Mouse (Mus musculus): ENCODE data around the gene Usp29. TPM values are rescaled to one million over a fixed set of nuclear protein-coding genes. Genes with fewer than 3 reads are reported as not detected.

Gene Usp29
- polyA plus RNA-seq (2016; fragmentation: Nextera tagmentation; extraction: Ambion mirVana), result 7.8 and 10.0 TPM in 2 replicates

DNA sequence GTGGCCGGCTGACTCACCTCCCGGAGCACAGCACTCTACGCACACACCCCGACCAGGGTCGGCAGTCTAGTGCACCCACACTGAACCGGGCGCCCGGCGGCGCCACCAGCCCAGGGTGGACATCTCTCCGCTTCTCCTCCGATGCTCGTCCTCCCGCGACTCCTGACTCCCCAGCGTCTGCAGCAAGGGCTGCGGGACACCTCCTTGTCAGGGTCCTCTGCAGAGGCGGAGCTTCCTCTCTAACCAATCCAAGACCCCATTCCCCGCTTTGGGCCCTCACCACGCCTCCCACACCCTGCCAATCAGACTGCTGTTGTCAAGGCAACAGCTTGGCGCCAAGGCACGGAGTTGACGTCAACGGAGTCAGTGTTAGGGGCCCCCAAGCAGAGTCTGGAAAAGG, at the start of gene Usp29, which contains the start of gene Peg3:
Usp29 (plus strand) TSS at position 338 of the 400 bp plus-strand sequence.
Peg3 (minus strand) TSS at position 191 of the 400 bp plus-strand sequence.
- H3K4me3 ChIP-seq, result peak within 1 kb of the TSS; percentile 62
- peaks cover 7% of the 10 kb centered on the region; the same call in 1 of the 2 replicates for H3K4me1 ChIP-seq (replicated peaks)
- no peaks in the 10 kb centered on the region for H3K27me3 ChIP-seq (ENCODE audit: insufficient read depth, poor library complexity, severe bottlenecking)
- peak; percentile 90 for DNase-seq (ENCODE audit: low spot score)
- H3K36me3 ChIP-seq, result peaks cover 5% of the 10 kb centered on the region
- H3K9me3 ChIP-seq, result peaks cover 42% of the 10 kb centered on the region
- H3K27ac ChIP-seq, result peak within 1 kb of the TSS; percentile 90
- 41% methylated on average over 24 of the region's 24 CpGs for WGBS

DNA sequence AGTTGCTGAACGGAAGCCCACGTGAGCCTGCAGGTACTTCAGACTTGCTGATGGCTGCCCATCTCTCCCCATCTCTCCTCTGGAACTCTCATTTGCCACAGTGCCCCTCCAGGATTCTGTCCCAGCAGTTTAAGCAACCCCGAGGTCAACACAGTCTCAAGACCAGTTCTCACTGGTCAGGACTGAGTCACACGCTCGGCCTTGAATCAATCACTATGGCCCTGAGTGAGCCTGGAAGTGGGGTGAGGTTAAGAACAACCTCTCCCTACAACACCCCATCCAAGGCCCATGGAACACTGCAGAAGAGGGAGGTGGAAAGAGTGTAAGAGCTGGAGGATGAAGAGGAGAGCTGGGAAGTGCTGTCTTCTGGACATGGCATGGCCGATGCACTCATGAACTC, 44.9 kb upstream of the Usp29 start:
- H3K4me3 ChIP-seq, result no peak overlapping the region
- H3K27ac ChIP-seq, result no peak overlapping the region
- WGBS, result 88% methylated on average over 6 of the region's 6 CpGs
- no peaks in the 10 kb centered on the region for H3K4me1 ChIP-seq (replicated peaks)
- DNase-seq (ENCODE audit: low spot score), result no peak
- no peaks in the 10 kb centered on the region for H3K36me3 ChIP-seq
- H3K27me3 ChIP-seq (ENCODE audit: insufficient read depth, poor library complexity, severe bottlenecking), result no peaks in the 10 kb centered on the region
- no peaks in the 10 kb centered on the region for H3K9me3 ChIP-seq

DNA sequence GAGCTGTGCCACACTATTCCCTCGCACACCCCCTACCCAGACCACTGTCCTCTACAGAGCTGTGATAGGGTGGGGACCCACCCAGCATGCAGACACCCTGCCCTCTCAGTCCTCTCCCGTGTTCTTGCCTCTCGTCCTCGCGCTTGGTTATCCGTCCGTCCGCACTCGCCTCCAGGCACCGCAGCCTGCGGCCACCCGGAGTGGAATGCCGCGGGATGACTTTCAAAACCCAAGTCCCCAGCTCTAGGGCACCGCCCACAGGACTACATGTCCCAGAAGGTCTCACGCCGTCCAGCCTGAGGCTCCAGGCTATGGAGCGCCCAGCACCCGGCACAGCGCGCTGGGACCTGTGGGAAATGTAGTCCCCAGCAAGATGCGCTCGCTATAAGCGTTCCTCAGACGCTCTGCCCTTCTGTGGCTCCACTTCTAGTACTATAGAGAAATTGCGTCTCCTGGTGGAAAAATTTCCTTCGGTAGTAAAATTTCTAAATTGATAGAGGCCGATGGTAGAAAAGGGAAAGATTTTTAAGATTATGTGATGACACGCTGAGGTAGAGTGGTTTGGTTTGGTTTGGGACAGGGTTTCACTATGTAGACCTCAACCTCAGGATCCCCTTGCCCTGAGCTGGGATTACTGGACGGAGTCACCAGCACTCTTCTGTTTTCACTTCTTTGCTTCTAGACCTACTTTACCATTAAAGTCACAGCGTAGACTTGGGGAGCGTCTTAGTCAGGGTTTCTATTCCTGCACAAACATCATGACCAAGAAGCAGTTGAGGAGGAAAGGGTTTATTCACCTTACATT, 33.9 kb upstream of the Usp29 start, which contains the start of gene Zim1:
Zim1 (minus strand) TSS at position 210 of the 805 bp plus-strand sequence.
- peak; percentile 92 for DNase-seq (ENCODE audit: low spot score)
- Histone ChIP-seq H3K9me3 (0 out of 2 replicates have a peak, but pooled peaks cover 2% of the 10 kb centered on the region), H3K27me3 (ENCODE audit: insufficient read depth, poor library complexity, severe bottlenecking) (0 out of 2 replicates have a peak, but pooled peaks cover 3% of the 10 kb centered on the region), H3K27ac (peak within 1 kb of the TSS; percentile 64; the same call in 1 of the 2 replicates), H3K4me3 (peak within 1 kb of the TSS; percentile 58), H3K4me1 (replicated peaks) (peaks cover 3% of the 10 kb centered on the region; the same call in 1 of the 2 replicates), H3K36me3 (no peaks in the 10 kb centered on the region)
- 11% methylated on average over 32 of the region's 32 CpGs for WGBS

DNA sequence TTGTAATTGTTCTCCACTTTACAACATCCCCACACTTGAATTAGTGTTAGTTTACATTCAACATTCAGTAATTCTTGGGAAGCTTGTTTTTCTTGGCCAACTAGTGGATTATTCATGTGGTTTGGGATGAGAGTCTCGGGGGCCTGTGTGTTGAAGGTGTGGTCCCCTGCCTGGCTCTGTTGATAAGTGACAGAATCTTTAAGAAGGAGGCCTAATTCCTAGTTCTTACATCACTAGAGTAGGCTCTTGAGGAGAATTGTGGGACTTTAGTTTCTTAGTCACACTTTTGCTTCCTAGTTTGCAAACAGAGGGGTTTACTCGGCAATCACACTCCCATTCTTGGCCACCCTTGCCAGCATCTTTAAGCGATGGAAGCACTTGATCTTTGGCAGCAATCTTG, 31.1 kb upstream of the Usp29 start:
- Histone ChIP-seq H3K4me3 (no peak overlapping the region), H3K9me3 (0 out of 2 replicates have a peak, but pooled peaks cover 2% of the 10 kb centered on the region), H3K4me1 (replicated peaks) (peaks cover 3% of the 10 kb centered on the region; the same call in 1 of the 2 replicates), H3K36me3 (0 out of 2 replicates have a peak, but pooled peaks cover 11% of the 10 kb centered on the region), H3K27ac (no peak overlapping the region), H3K27me3 (ENCODE audit: insufficient read depth, poor library complexity, severe bottlenecking) (0 out of 2 replicates have a peak, but pooled peaks cover 3% of the 10 kb centered on the region)
- no peak for DNase-seq (ENCODE audit: low spot score)
- 85% methylated on average over 3 of the region's 3 CpGs for WGBS

DNA sequence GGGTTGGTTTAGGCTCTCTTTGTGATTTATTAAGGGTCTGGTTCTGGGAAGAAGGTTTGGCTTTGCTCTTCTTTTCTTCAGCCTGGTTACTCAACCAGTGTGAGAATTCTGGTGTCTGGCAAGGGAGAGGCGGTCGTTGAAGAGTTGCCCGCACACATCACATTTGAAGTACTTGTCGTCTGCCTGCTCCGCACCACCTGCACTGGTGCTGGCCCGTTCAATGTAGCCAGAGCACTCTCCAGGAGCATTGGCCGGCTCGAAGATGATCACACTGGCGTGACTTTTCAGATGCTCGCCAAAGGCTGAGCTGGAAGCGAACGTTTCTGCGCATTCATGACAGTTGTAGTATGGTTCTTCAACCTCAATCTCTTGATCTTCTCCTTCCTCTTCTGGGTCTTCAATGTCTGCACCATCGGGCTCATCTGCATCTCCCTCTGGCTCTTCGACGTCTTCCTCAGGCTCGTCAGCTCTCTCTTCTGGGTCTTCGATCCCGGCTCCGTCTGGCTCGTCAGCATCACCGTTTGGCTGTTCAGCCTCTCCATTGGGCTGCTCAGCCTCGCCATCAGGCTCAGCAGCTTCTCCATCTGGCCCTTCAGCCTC, 22.9 kb upstream of the Usp29 start:
- WGBS, result 95% methylated on average over 23 of the region's 23 CpGs
- no peak for DNase-seq (ENCODE audit: low spot score)
- Histone ChIP-seq H3K27ac (no peak overlapping the region), H3K4me1 (replicated peaks) (no peaks in the 10 kb centered on the region), H3K36me3 (peaks cover 78% of the 10 kb centered on the region), H3K27me3 (ENCODE audit: insufficient read depth, poor library complexity, severe bottlenecking) (no peaks in the 10 kb centered on the region), H3K4me3 (no peak overlapping the region), H3K9me3 (peaks cover 12% of the 10 kb centered on the region; the same call in 1 of the 2 replicates)

DNA sequence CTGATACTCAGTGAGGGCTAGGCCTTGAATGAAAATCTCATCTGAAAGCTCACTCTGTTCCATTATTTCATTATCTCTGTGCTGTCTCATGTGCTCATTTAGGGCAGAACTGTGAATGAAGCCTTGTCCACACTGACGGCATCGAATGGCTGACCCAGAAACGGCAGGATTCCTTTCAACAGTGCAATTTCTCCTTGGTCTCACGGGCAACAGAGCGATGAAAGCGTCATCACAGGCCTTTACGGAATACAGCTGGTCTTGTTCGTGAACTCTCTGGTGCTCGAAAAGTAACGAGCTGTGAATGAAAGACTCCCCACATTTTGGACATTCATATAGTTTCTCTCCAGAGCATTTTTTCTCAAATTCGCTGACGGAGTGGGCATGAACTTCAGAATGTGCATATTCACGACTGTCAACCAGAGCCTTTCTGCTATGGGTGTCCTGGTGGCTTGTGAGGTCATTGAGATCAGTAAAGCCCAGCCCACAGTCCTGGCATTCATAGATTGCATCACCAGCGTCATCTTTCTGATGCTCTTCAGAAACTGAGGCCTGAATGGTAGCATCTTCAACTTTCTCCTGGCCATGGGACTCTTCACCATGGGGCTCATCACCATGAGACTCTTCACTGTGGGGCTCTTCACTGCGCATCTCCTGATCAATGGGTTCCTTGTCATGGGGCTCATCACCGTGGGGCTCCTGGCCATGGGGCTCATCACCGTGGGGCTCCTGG, 21.8 kb upstream of the Usp29 start:
- H3K4me1 ChIP-seq (replicated peaks), result no peaks in the 10 kb centered on the region
- no peaks in the 10 kb centered on the region for H3K27me3 ChIP-seq (ENCODE audit: insufficient read depth, poor library complexity, severe bottlenecking)
- H3K9me3 ChIP-seq, result peaks cover 12% of the 10 kb centered on the region; the same call in 1 of the 2 replicates
- WGBS, result 89% methylated on average over 17 of the region's 17 CpGs
- H3K4me3 ChIP-seq, result no peak overlapping the region
- H3K36me3 ChIP-seq, result peaks cover 89% of the 10 kb centered on the region
- DNase-seq (ENCODE audit: low spot score), result no peak
- H3K27ac ChIP-seq, result no peak overlapping the region

DNA sequence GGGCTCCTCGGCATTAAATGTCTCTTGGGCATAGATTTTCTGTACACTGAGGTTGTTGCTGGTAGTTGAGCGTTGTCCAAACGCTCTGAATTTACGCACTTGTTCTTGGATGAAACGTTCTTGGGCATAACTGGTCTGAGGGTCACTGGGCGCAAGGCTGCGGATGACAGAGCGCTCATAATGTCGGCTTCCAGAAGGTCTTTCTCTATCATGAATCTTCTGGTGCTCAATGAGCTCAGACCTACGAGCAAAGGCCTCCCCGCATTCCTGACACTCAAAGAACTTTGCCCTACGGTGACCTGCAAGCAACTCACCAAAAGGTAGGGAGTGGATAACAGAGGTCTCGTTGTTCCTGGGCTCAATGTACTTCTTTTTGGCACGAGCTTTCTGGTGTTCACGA, 21.0 kb upstream of the Usp29 start:
- 92% methylated on average over 15 of the region's 15 CpGs for WGBS
- DNase-seq (ENCODE audit: low spot score), result no peak
- Histone ChIP-seq H3K4me1 (replicated peaks) (no peaks in the 10 kb centered on the region), H3K9me3 (peaks cover 12% of the 10 kb centered on the region; the same call in 1 of the 2 replicates), H3K36me3 (peaks cover 89% of the 10 kb centered on the region), H3K27ac (no peak overlapping the region), H3K27me3 (ENCODE audit: insufficient read depth, poor library complexity, severe bottlenecking) (no peaks in the 10 kb centered on the region), H3K4me3 (no peak overlapping the region)

DNA sequence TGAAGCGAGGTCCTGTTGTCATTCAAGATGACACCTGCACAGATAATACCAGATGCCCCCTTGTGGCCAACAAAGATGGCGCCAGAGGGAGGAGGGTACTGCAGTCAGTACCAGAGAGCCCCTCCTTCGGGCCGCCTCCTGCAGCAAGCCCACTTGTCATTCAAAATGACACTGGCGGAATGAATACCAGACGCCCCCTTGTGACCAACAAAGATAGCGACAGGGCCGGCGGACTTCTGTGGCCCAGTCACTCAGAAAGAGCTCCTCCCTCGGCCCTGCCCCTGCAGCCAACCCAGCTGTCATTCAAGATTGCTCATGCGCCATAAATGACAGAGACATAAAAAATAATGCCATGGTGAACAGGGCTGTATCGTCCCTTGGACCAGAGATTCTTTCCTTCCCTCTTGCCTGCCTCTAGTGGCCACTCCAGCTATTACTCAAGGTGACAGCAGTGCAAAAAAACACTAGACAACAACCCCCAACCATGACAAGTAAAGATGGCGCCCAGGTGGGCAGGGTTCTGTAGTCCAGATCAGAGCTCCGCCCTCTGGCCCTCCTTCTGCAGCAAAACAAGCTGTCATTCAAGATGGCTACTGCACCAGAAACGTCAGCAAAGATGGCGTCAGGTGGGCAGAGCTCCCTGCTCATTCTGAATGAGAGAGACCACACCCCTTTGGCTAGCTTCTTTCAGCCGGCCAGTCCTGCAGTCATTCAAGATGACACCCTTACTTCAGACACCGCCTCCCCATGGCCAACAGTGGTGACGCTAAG, 2.8 kb upstream of the Usp29 start:
- H3K36me3 ChIP-seq, result peaks cover 28% of the 10 kb centered on the region
- peak overlapping the region; percentile 62 for H3K4me3 ChIP-seq
- DNase-seq (ENCODE audit: low spot score), result peak; percentile 82
- peaks cover 42% of the 10 kb centered on the region for H3K9me3 ChIP-seq
- H3K27me3 ChIP-seq (ENCODE audit: insufficient read depth, poor library complexity, severe bottlenecking), result no peaks in the 10 kb centered on the region
- H3K27ac ChIP-seq, result peak overlapping the region; percentile 90
- 55% methylated on average over 19 of the region's 19 CpGs for WGBS
- peaks cover 7% of the 10 kb centered on the region; the same call in 1 of the 2 replicates for H3K4me1 ChIP-seq (replicated peaks)

DNA sequence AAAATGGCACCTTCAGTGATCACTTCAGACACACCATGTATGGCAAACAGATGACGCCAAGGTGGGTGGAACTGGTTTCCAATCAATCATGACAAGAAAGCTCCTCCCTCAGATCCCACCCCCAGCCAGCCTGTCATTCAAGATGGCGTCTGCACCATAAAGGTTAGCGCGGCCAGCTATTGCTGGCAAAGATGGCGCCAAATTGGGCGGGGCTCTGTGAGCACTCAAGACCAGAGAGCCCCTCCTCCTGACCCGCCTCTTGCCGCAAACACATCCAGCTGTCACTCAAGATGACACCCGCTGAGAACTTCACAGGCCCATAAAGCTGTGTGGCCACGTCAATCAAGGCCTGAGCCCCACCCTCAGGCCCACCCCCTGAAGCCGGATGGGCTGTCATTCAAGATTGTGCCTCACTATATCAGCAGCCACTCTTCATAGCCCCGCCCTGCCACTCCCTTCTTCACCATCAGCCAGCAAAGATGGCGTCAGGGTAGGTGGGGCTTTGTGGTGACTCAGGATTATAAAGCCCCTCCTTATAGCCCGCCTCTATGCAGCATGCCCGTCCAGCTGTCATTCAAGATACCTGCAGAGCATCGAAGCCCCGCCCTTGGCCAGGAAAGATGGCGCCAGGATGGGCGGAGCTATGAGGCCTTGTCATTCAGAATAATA, 2.0 kb upstream of the Usp29 start:
- H3K9me3 ChIP-seq, result peaks cover 42% of the 10 kb centered on the region
- peaks cover 21% of the 10 kb centered on the region for H3K36me3 ChIP-seq
- peak overlapping the region; percentile 62 for H3K4me3 ChIP-seq
- H3K27me3 ChIP-seq (ENCODE audit: insufficient read depth, poor library complexity, severe bottlenecking), result no peaks in the 10 kb centered on the region
- DNase-seq (ENCODE audit: low spot score), result peak; percentile 91
- H3K4me1 ChIP-seq (replicated peaks), result peaks cover 7% of the 10 kb centered on the region; the same call in 1 of the 2 replicates
- 45% methylated on average over 19 of the region's 19 CpGs for WGBS
- H3K27ac ChIP-seq, result peak overlapping the region; percentile 90

DNA sequence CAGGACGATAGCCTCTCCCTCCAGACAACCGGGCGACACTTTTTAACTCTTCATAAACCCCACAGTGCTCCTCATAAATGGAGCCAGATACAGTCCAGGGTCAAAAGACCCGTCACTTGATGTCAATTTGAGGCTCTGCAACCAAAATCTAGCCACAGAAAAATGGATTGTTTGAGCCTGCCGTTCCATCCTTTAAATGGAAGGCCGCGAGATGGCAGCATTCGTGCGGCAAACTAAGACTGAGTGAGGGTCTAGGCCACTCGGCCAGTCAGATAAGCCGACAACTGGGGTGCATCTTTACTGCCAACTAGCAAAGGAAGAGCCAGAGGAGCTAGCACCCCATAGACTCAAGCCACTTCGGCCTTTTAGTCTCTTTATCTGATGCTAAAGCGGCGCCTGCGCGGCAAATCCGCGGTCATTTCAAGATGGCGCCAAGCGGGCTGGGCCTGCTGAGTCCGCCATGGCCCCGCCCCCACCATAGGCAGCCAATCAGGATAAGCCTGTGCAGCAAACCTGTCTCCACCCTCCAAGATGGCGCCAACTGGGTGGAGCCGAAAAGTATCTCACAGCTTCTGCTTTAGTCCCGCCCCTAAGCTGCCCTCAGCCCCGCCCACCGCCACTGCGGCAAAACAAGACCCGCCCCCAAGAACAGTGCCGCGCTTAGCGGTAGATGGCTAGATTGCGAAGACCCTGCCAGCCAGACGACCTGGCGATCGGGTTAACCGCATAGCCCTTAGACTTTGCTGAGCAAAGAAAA, 1.1 kb upstream of the Usp29 start:
- Histone ChIP-seq H3K4me1 (replicated peaks) (peaks cover 7% of the 10 kb centered on the region; the same call in 1 of the 2 replicates), H3K9me3 (peaks cover 42% of the 10 kb centered on the region), H3K27ac (peak overlapping the region; percentile 90), H3K4me3 (peak overlapping the region; percentile 62), H3K36me3 (peaks cover 13% of the 10 kb centered on the region), H3K27me3 (ENCODE audit: insufficient read depth, poor library complexity, severe bottlenecking) (no peaks in the 10 kb centered on the region)
- DNase-seq (ENCODE audit: low spot score), result peak; percentile 94
- 47% methylated on average over 37 of the region's 37 CpGs for WGBS

DNA sequence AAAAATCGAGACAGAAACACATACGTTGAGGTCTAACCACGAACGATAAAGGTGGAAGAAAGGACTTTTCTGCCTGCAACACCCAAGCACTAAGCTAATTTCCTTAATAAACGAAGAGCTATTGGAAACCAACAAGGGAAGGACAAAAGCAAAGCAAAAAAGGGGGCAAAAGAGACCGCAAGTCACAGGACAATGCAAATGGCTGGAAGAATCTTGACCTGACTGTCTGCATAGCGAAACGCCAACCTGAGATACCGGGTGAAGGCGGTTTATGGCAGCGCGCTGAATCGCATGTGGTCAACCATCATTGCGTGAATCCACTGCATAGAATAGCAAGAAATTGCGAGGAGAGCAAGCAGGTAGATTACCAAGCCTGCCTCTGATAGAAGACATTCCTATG, 423 bp downstream of the Usp29 start:
- H3K4me1 ChIP-seq (replicated peaks), result peaks cover 7% of the 10 kb centered on the region; the same call in 1 of the 2 replicates
- H3K9me3 ChIP-seq, result peaks cover 42% of the 10 kb centered on the region
- H3K36me3 ChIP-seq, result no peaks in the 10 kb centered on the region
- H3K27me3 ChIP-seq (ENCODE audit: insufficient read depth, poor library complexity, severe bottlenecking), result no peaks in the 10 kb centered on the region
- peak; percentile 57 for DNase-seq (ENCODE audit: low spot score)
- WGBS, result 44% methylated on average over 15 of the region's 15 CpGs
- H3K27ac ChIP-seq, result peak overlapping the region; percentile 90
- peak overlapping the region; percentile 62 for H3K4me3 ChIP-seq
